Mouse (Mus musculus): ENCODE measurements around the gene Zfp672. TPM values are rescaled to one million over a fixed set of nuclear protein-coding genes. Genes with fewer than 3 reads are reported as not detected.

Zfp672 gene
- polyA plus RNA-seq, 1 experiment, result 54.5 TPM

GRCm38 (mm10) chr11:58331149-58331495, 983 bp upstream of the Zfp672 start:
- 26% methylated on average over 10 of the region's 10 CpGs for WGBS
- peak; percentile 19 for DNase-seq
- TF ChIP-seq CTCF (IDR thresholded peaks at IDR 0.05; ENCODE audit: borderline replicate concordance, control insufficient read depth, extremely low read depth, insufficient read depth, low read length, poor library complexity), result no peak
- TF ChIP-seq POLR2A (IDR thresholded peaks at IDR 0.05; ENCODE audit: control insufficient read depth, extremely low read depth, insufficient read depth, low read length, poor library complexity), result no peak
- Histone ChIP-seq H3K27ac (ENCODE audit: control insufficient read depth, insufficient read depth, low read length) (no peak overlapping the region), H3K4me1 (replicated peaks; ENCODE audit: control insufficient read depth, insufficient read depth, low read length) (peaks cover 13% of the 10 kb centered on the region), H3K36me3 (ENCODE audit: control insufficient read depth, insufficient read depth, low read length) (0 out of 2 replicates have a peak, but pooled peaks cover 2% of the 10 kb centered on the region), H3K4me3 (ENCODE audit: control insufficient read depth, insufficient read depth, low read length) (peak overlapping the region; percentile 91), H3K27me3 (ENCODE audit: control insufficient read depth, insufficient read depth, low read length) (no peaks in the 10 kb centered on the region)

- DNase-seq, result no peak
- Histone ChIP-seq H3K36me3 (ENCODE audit: control insufficient read depth, insufficient read depth, low read length) (no peaks in the 10 kb centered on the region), H3K27me3 (ENCODE audit: control insufficient read depth, insufficient read depth, low read length) (no peaks in the 10 kb centered on the region), H3K4me1 (replicated peaks; ENCODE audit: control insufficient read depth, insufficient read depth, low read length) (peaks cover 13% of the 10 kb centered on the region), H3K27ac (ENCODE audit: control insufficient read depth, insufficient read depth, low read length) (peak overlapping the region; percentile 70), H3K4me3 (ENCODE audit: control insufficient read depth, insufficient read depth, low read length) (peak overlapping the region; percentile 91)
- no peak for TF ChIP-seq POLR2A (IDR thresholded peaks at IDR 0.05; ENCODE audit: control insufficient read depth, extremely low read depth, insufficient read depth, low read length, poor library complexity)
- TF ChIP-seq CTCF (IDR thresholded peaks at IDR 0.05; ENCODE audit: borderline replicate concordance, control insufficient read depth, extremely low read depth, insufficient read depth, low read length, poor library complexity), result no peak
- WGBS, result under 1% methylated on average over 21 of the region's 21 CpGs
Measured at GRCm38 (mm10) chr11:58329906-58330275, 248 bp downstream of the Zfp672 start.

- no peak for DNase-seq
- Histone ChIP-seq H3K27me3 (ENCODE audit: control insufficient read depth, insufficient read depth, low read length) (no peaks in the 10 kb centered on the region), H3K27ac (ENCODE audit: control insufficient read depth, insufficient read depth, low read length) (no peak overlapping the region), H3K36me3 (ENCODE audit: control insufficient read depth, insufficient read depth, low read length) (no peaks in the 10 kb centered on the region), H3K4me3 (ENCODE audit: control insufficient read depth, insufficient read depth, low read length) (no peak overlapping the region), H3K4me1 (replicated peaks; ENCODE audit: control insufficient read depth, insufficient read depth, low read length) (peaks cover 22% of the 10 kb centered on the region)
- WGBS, result 98% methylated on average over 3 of the region's 3 CpGs
- TF ChIP-seq CTCF (IDR thresholded peaks at IDR 0.05; ENCODE audit: borderline replicate concordance, control insufficient read depth, extremely low read depth, insufficient read depth, low read length, poor library complexity) (no peak), POLR2A (IDR thresholded peaks at IDR 0.05; ENCODE audit: control insufficient read depth, extremely low read depth, insufficient read depth, low read length, poor library complexity) (no peak)
Measured at GRCm38 (mm10) chr11:58326781-58327180, 3.4 kb downstream of the Zfp672 start.

GRCm38 (mm10) chr11:58324614-58325229, 5.4 kb downstream of the Zfp672 start:
- DNase-seq, result no peak
- Histone ChIP-seq H3K4me1 (replicated peaks; ENCODE audit: control insufficient read depth, insufficient read depth, low read length) (peaks cover 12% of the 10 kb centered on the region), H3K27ac (ENCODE audit: control insufficient read depth, insufficient read depth, low read length) (no peak overlapping the region), H3K27me3 (ENCODE audit: control insufficient read depth, insufficient read depth, low read length) (no peaks in the 10 kb centered on the region), H3K4me3 (ENCODE audit: control insufficient read depth, insufficient read depth, low read length) (no peak overlapping the region), H3K36me3 (ENCODE audit: control insufficient read depth, insufficient read depth, low read length) (no peaks in the 10 kb centered on the region)
- TF ChIP-seq CTCF (IDR thresholded peaks at IDR 0.05; ENCODE audit: borderline replicate concordance, control insufficient read depth, extremely low read depth, insufficient read depth, low read length, poor library complexity) (no peak), POLR2A (IDR thresholded peaks at IDR 0.05; ENCODE audit: control insufficient read depth, extremely low read depth, insufficient read depth, low read length, poor library complexity) (no peak)
- 93% methylated on average over 3 of the region's 3 CpGs for WGBS

GRCm38 (mm10) chr11:58323570-58324340, 6.4 kb downstream of the Zfp672 start:
- DNase-seq, result no peak
- 18% methylated on average over 24 of the region's 24 CpGs for WGBS
- Histone ChIP-seq H3K36me3 (ENCODE audit: control insufficient read depth, insufficient read depth, low read length) (peaks cover 4% of the 10 kb centered on the region; the same call in 1 of the 2 replicates), H3K27ac (ENCODE audit: control insufficient read depth, insufficient read depth, low read length) (no peak overlapping the region), H3K4me3 (ENCODE audit: control insufficient read depth, insufficient read depth, low read length) (peak overlapping the region; percentile 57), H3K27me3 (ENCODE audit: control insufficient read depth, insufficient read depth, low read length) (no peaks in the 10 kb centered on the region), H3K4me1 (replicated peaks; ENCODE audit: control insufficient read depth, insufficient read depth, low read length) (peaks cover 9% of the 10 kb centered on the region)
- TF ChIP-seq CTCF (IDR thresholded peaks at IDR 0.05; ENCODE audit: borderline replicate concordance, control insufficient read depth, extremely low read depth, insufficient read depth, low read length, poor library complexity) (no peak), POLR2A (IDR thresholded peaks at IDR 0.05; ENCODE audit: control insufficient read depth, extremely low read depth, insufficient read depth, low read length, poor library complexity) (no peak)

GRCm38 (mm10) chr11:58322824-58323569, 7.1 kb downstream of the Zfp672 start:
- Histone ChIP-seq H3K36me3 (ENCODE audit: control insufficient read depth, insufficient read depth, low read length) (peaks cover 9% of the 10 kb centered on the region), H3K27ac (ENCODE audit: control insufficient read depth, insufficient read depth, low read length) (no peak overlapping the region; the same call in 1 of the 2 replicates), H3K27me3 (ENCODE audit: control insufficient read depth, insufficient read depth, low read length) (no peaks in the 10 kb centered on the region), H3K4me3 (ENCODE audit: control insufficient read depth, insufficient read depth, low read length) (peak overlapping the region; percentile 88), H3K4me1 (replicated peaks; ENCODE audit: control insufficient read depth, insufficient read depth, low read length) (peaks cover 9% of the 10 kb centered on the region)
- peak; percentile 97 for DNase-seq
- TF ChIP-seq CTCF (IDR thresholded peaks at IDR 0.05; ENCODE audit: borderline replicate concordance, control insufficient read depth, extremely low read depth, insufficient read depth, low read length, poor library complexity) (0 out of 2 replicates have a peak, but pooled peaks have one; percentile 9), POLR2A (IDR thresholded peaks at IDR 0.05; ENCODE audit: control insufficient read depth, extremely low read depth, insufficient read depth, low read length, poor library complexity) (peak; percentile 70)
- WGBS, result under 1% methylated on average over 63 of the region's 63 CpGs
